Mouse (Mus musculus) c-Kit-positive CD71-positive TER-119-negative erythroid progenitor cells, embryonic 14.5 days (primary cell): ENCODE data around the gene Grasp.

ENCODE experiments used
- DNase-seq: peaks from one replicate; pipeline ENCODE4 v3.0.0-alpha.2; 2013; ENCODE audit warnings: low read depth

The Grasp gene

DNA sequence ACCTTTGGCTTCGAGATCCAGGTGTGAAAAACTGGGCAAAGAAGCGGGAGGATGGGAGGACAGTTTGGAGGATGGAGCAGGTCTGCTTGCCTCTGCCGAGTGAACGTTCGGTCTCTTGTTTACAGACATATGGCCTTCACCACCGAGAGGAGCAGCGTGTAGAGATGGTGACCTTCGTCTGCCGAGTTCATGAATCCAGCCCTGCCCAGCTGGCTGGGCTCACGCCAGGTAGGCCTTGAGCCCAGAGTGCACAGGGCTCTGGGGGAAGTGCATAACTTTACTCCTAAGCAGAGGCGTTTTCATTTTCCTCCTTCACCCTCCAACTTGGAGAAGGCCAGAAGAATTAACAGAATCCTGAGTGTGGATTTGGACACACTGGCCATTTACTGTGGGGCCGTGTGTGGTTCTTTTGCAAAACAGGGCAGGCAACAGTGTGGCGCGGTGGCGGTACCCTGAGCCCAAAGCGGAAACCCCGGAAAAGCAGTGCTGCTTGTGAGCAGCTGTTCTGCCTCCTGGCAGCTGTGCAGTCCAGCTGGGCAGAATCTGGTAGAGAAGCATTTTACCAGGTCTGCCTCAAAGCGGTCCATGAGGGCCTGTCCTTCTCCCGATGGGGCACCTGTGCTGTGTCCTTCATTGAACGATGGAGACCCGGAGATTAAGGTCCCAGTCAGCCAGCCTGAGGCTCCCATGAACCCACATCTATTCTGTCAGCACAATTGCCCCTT, 5.0 kb downstream of the Grasp start:
- DNase-seq = no peak

DNA sequence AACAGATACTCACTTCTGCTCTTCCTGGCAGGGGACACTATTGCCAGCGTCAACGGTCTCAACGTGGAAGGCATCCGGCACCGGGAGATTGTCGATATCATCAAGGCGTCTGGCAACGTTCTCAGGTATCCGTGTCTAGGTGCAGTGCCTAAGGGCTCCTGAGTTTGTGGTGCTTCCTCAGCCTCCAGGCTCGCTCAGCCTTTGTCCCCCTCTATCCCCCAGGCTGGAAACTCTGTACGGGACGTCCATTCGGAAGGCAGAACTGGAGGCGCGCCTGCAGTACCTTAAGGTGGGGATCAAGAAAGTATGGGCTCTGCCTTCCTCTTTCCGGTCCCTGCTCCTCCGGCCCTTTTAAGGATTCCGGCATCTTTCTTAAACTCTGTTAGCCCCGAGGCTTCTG, 6.5 kb downstream of the Grasp start:
- no peak for DNase-seq

DNA sequence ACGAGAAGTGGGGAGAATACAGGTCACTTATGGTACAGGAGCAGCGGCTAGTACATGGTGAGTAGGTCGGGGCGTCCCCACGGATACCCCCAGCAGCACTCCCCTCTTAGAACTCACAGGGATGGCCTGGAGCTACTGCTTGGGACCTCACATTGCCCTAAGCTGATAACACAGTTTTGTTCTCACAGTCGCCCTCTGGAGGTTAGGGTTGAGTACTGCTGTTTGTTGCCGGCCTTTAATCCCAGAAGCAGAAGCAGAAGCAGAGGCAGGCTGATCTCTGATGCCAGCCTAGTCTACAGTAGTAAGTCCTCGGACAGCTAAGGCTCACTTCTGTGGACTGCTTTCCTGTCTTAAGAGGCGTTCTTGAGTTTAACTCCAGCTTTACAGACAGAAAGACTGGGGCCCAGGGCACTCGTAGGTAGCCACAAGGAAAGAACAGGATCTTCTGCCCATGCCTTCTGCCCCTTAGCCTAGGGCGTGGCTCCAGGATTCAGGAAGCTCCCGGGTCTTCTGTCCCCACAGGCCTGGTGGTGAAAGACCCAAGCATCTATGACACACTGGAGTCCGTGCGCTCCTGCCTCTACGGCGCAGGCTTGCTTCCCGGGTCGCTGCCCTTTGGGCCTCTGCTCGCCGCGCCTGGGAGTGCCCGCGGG, 7.1 kb downstream of the Grasp start:
- peak; percentile 35 for DNase-seq

DNA sequence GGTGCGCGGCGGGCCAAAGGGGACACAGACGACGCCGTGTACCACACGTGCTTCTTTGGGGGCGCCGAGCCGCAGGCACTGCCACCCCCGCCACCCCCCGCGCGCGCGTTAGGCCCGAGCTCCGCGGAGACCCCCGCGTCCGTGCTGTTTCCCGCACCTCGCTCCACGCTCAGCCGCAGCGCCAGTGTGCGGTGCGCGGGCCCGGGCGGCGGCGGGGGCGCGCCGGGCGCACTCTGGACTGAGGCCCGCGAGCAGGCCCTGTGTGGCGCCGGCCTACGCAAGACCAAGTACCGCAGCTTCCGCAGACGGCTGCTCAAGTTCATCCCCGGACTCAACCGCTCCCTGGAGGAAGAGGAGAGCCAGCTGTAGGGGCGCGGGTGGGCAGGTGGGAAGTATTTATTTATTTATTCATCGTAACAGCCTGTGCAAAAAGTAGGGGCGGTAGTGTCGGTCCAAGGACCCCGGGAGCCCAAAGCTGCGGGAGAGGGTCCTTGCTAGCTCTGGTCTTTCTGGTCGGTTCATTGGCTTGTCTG, 7.7 kb downstream of the Grasp start:
- no peak for DNase-seq

DNA sequence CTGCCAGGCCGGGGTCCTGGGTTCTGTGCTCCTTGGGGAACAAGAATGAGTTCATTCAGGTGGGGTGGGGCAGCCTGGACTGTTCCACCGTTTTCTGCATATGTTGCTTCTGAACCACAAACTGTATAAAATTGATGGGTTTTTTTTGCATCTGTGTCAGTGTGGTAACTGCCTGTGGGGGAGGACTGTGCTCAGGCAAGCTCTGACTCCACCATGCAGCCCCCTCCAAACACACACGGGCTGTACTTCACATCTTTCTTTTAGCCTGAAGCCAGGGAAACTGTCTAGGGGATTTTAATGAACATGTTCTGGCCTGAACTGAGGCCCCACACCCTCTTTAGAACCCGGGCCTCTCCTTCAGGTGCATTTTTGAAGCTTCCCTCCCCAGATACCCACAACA, 8.6 kb downstream of the Grasp start:
- no peak for DNase-seq

DNA sequence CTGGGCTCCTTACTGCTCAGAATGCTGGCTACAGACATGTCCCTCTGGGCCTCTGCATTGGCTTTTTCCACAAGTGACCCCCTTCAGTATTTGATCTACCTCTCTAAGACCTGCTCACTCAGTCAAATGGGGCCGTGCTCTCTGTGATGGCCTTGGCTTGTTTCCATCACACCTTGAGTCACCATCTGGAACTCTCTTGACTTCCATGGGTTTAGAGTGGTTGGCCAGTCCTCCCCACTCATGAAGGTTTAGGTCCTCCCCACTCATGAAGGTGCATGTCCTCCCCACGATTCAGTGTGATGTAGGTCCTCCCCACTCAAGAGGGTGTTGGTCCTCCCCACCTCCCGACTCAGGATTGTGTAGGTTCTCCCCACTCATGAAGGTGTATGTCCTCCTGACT, 9.2 kb downstream of the Grasp start:
- no peak for DNase-seq

DNA sequence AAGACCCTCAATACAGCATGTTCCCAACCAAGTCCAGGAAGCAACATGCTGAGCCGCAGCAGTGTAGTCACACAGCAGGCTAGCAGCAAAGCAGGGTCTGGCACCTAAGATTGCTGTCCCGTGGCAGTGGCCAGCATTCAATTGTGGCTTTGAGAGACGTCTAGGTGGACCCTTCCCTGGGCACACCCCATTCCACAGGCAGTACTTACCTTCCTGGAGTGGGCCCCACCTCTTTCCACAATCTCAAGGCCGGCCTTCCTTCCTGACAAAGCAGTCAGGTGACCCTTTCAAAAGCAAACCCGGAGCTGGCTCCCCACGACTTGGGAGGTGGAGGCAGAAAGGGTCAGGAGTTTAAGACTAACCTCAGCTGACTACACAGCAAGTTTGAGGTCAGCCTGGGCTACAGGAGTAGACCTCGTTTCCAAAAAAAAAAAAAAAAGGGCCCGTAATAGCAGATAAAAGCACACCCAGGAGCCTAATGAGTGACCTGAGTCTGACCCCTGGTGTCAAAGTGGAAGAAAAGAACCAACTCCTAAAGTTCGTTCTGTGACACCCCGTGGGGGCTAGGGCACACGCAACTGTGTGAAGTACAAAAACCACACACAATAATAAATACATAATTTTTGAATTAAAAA, 9.8 kb downstream of the Grasp start:
- DNase-seq = no peak

DNA sequence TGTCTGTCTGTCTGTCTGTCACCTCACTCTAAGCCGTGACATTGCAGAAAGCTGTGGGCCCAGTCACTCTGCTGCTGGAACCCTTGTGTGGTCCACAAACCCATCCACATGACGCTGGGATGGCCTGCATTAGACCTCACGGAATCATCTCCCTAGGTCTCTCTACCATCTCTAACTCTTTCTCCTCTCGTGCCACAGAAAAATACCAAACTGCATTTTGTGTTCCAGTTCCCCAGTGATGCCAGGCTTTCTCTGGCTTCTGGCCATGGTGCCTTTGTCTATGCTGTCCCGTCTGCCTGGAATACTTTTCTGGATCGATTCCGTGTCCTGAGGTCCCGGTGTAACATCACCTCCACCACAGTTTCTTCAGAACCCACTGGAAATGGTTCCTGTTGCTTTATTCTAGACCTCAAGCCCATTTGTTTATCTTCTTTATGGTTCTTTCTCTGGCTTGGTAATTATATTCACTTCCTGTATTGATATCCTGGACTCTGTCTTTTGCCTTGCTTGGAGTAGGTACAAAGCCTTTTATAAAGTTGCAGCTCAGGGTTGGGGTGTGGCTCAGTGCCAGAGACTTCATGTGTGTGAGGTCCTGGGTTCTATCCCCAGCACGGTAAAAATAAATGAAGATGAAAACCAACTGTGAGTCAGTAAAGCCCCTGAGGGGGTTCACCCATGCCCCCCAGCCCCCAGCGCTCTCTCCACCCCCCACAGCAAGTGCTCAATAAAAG, 10.8 kb downstream of the Grasp start:
- no peak for DNase-seq

DNA sequence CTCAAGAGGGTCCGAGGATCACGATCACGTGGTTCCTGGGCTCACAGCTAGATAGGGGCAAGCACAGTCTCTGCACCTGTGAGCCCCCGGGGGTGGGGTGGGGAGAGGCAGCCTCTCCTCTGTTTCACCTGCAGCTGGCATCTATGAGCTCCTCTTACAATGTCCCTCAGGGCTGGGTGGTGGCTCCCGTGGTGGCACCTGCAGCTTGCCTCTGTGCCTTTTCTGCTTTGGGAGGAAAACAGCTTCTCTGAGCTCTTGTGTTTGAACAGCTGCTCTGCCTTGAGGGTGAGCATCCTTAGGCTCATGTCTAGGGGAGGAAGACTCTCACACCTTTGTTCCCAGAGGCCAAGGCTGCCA, 11.3 kb downstream of the Grasp start:
- no peak for DNase-seq

DNA sequence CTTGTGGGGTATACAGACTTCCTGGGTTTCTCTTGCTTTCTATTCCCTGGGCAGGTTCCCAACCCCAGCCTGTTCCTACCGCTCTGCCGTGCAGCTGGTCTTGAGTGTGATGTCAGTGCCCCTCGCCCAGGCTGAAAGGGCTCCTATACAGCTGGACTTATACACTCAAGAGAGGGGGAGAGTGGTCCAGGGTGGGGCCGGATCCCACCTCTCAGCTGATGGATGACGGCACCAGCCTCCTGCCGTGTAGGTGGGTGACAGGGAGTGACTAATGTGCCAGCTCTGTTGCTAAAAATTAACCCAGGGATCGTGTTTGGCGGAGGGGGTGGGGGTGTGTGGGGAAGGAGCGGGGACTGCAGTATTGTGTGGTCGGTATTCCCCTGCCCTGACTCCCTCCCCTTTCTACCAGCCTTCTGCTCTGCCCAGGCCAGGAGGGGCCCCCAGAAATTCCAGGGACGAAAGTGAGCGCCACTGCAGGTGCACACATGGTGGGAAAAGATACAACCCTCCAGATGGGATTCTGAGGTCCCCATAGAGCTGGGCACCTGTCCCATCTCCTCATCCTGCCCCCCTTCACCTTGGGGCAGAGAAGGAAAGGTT, 11.8 kb downstream of the Grasp start:
- no peak for DNase-seq

DNA sequence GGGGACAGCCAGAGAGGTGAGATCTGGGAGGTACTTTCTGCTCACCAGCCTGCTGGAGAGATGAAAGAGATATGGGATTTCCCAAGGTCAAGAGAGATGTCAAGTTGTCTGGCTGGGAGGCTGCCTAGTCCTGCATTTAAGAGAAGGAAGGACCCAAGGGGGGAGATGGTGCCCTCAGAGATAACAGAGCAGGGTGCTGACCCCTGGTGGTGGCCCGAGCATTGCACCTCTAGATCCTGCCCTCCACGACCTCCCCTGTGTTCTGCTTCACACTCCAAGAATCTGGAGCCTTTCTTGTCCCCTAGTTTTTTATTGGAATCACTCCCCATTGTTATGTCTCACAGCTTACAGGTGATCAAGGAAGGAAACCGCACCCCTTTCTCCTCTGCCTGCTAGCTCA, 12.9 kb downstream of the Grasp start:
- DNase-seq = no peak

DNA sequence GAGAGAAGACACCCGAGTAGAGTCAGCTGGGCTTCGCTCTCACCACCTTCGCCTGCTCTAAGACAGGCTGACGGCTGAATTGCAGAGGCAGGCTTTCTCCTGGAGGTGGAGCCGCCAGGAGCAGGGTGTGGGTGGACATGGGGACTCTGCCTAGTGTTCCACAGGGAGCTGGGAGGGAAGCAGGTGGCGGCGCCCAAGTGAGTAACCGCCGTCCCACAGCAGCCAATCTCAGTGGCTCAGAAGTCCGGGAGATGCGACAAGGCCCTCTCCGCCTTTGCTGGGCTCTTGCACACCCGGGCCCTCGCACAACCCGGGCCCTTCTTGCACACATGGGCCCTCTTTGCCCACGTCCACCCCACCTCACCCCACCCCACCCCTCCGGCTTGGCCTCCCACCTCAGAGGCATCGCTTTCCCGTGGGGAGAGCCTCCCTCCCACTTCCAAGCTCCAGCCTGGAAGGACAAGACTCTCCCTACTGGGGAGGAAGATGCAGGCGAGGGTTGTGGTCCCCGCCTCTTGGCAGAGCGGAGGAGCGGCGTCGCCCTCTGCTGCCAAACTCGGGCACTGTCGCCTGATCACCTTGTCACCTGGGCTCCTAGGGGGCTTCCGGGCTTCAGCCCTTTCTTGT, 15.0 kb downstream of the Grasp start:
- no peak for DNase-seq

DNA sequence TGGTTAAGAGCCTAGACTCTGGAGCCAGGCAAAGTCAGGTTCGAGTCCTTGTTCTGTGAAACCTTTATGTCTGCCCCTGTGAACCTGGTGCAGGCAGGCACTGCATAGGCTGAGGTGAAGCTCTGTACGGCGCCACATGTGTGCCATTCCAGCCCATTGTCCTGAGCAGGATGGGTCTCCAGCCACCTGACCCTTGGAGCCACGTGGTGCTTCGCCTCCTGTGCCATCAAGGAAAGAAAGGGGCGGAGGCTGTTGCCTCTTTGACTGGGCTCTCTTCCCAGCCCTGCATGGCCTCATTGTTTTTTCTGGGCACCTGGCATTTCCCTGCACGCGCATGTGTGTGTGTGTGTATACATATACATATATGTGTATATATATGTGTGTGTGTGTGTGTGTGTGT, 15.8 kb downstream of the Grasp start:
- DNase-seq = no peak

DNA sequence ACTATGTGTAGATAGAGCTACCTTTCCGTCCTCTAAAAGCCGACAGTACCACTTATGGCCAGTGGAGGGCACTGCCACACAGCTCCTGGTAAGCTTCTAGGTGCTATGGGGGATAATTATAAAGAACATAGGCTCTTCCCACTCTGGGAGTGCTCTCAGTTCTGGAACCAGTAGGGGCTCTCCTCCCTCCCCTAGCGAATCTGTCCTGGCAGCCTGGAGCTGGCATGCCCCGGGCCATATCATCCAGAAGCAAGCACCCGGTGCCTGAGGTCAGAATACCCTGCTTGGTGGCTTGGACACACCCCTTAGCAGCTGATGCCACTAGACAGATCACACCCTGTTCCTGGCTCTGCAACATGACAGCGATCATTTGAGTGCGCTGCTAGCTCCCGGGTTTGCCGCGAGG, 16.8 kb downstream of the Grasp start:
- peak; percentile 77 for DNase-seq

DNA sequence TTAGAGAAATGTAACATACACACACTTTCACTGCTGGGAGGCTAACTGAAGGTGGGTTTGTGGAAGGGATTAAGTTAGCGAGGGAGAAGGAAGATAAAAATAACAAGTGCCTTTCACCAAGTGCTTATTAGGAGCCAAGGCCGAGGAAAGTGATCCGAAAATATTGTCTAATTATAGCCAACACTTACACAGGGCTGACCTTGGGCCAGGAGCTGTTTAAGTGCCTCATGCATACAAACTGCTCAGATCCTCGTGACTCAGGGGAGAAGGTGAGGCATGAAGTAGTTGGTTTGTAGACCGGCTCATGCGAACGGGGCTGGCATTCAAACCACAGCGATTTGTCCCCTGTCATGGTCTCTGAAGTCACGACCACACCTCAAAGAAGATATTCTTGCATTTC, 17.2 kb downstream of the Grasp start:
- no peak for DNase-seq

DNA sequence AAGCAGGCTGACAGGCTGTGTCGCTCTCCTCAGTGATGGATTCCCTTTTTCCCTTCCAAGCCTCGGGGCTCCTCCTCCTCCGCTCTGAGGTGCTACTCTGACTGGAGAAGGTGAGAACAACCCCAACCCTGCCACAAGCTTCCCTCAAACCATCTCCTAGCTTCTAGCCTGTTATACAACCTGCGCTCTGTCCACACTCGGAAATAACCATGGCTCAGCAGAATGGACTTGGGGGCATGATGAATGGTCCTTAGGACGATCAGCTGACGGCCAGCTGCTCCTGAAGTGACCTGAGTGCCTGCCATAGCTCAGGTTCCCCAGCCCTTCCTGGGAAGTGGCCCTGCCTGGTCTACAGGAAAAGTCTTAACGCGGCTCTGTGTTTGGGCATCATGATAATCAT, 17.9 kb downstream of the Grasp start:
- DNase-seq = no peak

DNA sequence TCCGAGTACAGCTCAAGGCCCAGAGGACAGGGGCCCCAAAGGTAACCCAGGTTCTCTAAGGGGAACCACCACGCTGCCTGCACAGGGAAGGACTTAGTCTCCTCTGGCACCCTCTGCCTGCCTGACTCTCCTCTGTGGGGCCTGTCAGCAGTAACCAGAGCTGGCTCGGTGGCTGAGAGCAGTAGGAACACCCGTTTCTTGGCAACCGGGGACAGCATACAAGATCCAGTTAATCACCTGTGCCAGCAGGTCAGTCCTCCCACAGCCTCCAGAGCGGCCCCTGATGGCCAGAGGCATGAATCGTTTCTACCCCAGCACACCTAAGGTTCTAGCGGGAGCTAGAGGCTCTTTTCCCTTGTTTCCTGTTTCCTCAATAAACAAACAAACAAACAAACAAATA, 18.7 kb downstream of the Grasp start:
- no peak for DNase-seq

DNA sequence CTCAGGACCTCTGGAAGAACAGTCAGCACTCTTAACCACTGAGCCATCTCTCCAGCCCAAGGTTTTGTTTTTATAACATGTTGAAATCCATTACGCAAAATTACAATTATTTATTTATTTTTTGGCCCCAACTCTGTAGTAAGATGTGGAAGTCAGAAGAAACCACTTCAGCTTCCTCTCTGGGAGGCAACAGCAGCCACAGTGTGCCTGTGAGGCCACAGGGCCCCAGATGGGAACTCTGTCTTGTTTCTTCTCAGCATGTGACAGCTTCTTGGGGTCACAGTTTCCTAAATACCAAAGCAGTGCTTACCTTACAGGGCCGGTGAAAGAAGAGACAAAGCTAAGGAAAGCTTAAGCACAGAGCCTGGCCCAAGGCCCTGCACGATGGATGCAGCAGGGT, 20.0 kb downstream of the Grasp start:
- DNase-seq = no peak

DNA sequence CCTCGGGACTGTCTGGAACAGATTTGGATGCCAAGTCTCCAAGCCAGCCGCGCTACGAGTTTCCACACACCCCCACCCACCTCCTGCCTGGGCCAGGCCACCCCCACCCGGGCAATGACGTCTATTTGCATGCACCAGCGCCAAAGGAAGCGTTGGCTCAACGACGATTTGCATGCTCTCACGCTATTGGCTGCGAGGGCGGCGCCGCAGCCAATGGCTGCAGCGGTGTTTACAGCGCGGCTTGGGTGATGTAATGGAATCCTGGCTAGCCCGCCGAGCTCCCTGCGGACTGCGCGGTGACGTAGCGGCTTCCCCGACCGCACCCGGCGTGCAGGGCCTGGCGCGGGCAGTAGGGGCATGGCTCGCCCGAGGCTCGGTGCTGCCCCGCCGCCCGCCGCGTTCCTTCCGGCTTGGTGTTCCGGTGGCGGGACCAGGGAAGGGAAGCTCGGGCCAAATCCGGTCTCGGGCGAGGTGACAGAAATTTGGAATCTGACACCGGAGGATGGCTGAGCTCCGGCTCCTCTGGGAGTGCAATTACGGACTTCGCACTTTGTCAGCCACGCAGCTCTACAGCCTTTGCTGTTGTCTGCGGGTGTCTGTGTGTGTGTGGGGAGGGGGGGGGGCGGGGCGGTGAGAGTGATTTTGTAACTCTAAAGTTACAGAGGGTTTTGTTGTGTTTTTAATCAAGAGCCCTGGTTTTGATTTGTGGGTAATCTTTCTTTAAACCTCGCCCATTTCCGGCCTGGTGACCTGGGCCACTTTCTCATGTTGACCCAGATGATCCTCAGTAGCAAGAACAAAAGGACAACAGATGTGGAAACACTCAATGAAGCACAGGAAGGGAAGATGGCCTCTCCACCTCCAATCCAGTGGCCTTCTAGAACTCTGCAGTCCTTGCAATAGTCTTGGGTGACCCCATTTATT, 22.5 kb downstream of the Grasp start:
- DNase-seq = peak; percentile 92

DNA sequence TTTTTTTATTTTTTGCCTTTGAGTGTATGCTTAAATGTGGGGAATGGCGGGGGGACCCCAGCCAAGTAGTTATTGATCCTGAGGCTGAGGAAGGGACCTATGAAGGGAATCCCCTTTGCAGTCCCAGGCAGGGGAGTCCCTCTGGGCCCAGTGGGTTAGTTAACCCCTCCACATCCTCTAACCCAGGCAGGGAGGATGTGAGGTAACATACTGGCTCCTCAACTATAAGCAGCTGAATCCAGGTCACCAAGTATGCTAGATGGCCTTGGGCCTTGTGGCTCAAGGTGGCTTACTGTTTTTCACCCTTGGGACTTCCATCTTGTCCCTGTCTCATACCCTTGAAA, 23.1 kb downstream of the Grasp start:
- no peak for DNase-seq
